Mouse (Mus musculus) cerebellum, postnatal 4 days (tissue): ENCODE measurements around the gene Ibtk.

Experiments
- DNase-seq, 2 experiments: peaks; one replicate each; pipeline ENCODE4 v3.0.0; 2022; ENCODE audit warnings: low spot score in 2 of 2, mixed read lengths in 1 of 2

The Ibtk gene

GRCm38 (mm10) chr9:85701981-85702380, 47.2 kb downstream of the Ibtk start:
- no peak for DNase-seq

GRCm38 (mm10) chr9:85695606-85696005, 53.5 kb downstream of the Ibtk start:
- no peak for DNase-seq

DNA sequence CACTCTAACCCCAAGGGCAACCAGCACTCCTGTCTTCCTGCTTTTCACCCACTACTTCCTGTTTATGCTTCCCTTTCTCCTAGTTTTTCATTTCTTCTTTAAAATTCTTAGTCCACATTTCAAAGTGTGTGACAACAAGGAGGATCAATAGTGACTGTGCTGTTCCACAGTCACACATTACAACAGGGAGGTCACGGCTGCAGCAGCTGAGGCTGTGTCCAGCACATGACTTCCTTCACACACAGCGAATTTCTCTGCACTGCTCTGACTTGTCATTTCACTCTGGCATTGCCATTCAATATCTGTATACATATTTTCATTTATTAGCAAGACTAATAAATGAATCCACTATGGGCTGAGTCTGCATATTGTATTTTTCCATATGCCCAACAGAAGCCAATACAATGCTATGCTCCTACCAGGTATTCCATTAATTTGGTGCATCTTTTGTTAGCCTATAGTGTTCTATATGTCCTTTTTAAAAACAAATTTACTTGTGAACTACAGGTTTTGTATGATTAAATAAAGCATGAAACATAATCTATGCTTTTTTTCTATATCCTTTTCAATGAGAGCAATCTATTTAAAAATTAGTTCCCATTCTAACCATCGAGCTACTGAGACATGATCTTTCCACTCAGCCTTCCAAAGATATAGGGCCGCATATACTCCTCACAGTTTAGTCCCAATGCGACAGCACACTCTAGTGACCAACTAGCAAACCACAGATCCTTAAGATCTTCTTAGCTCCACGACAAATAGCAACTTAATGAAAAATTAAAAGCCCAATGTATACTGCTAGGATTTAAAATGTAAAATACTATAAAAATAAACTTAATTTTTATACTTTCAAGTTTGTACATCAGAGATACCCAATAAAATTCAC, 55.7 kb downstream of the Ibtk start:
- DNase-seq: no peak

DNA sequence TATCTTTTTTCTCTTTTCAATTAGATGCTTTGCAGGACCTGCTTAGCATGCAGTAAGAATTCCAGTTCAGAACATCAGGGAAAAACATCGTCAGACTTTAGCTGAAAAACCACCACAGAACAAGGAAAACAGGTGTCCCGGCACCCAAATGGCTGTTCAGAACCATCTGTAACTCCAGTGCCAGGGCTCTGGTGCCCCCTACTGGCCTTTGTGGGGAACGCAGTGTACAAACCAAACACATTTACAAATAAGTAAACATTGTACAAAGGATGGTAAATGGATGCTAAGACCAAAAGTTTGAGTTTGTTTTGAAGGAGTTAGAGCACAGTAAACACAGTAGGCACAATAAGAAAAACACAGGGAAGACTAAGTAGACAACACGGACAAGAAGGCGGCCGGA, 64.1 kb downstream of the Ibtk start:
- no peak for DNase-seq

- DNase-seq: no peak
These were observed 73.8 kb downstream of the Ibtk start for GRCm38 (mm10) chr9:85675131-85675905.

- no peak for DNase-seq
These were observed 75.1 kb downstream of the Ibtk start for GRCm38 (mm10) chr9:85673907-85674481.

GRCm38 (mm10) chr9:85671582-85672331, 77.4 kb downstream of the Ibtk start:
- DNase-seq: no peak

DNA sequence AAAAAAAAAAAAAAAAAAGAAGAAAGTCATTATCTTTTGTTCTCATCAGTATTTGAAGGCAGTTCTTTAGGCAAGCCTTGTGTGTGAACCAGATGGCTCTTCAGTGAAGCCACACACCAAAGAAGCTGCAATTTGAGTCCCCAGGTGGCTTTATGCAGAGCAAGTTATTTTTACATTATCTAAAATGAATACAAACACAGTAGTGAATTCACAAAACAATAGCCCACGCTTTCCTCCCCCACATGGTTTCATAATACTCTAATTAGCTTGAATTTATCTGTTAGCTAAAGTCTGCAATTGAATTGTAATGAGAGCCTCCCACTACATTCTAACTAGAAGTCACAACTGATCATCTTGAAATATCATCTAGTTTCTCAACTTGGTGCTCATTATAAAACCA, 84.8 kb downstream of the Ibtk start:
- DNase-seq: no peak

DNA sequence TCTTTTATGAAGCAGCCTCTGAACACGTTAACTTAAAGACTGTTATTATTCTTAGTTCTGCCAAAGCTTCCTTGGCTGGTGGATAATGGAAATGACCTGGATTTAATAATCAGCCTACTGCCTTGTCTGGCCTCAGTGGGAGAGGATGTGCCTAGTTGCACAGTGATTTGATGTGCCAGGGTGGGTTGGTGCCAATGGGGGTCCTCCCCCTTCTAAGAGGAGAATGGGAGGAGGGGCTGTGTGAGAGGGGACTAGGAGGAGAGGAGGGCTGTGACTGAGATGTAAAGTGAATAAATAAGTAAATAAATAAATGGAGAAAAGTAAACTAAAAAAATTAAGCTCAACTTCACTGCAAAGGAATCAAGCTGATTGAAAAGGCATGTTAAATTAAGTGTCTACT, 85.3 kb downstream of the Ibtk start:
- DNase-seq: no peak

DNA sequence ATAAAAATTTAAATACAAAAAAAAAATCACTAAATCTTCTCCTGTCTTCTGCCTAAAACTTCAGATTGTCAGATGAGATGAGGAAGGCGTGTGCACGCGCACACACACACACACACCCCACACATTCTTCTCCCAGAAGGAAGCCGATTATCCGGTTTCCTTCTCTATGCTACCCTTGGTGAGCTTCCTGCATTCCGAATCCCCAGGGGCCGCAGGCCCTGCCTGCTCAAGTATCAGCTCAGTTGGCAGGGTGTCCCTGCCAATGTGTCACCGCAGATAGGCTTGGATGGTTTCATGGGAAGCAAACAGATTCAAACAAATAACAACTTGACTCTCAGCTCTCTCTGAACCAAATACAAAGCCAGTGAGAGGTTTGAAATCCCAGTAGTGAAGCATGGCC, 86.0 kb downstream of the Ibtk start:
- DNase-seq: no peak

DNA sequence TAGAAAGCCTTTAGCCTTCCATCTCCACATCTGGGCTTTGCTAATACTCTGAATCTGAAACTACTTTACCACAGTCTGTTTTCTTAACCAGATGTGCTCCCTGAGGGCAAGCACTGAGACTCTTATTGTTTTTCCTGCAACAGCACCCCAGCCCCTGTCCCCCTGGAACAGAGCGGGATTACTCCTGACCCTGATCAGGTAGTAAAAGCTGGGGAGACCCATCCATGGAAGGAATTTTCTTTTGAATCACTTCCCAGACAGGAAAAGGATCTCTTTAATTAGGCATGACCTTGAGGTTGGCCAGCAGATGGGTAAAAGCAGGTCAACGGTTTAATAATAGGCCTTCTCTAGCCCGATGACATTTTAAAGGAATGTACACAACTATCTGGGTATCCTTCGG, 95.7 kb downstream of the Ibtk start:
- no peak for DNase-seq

DNA sequence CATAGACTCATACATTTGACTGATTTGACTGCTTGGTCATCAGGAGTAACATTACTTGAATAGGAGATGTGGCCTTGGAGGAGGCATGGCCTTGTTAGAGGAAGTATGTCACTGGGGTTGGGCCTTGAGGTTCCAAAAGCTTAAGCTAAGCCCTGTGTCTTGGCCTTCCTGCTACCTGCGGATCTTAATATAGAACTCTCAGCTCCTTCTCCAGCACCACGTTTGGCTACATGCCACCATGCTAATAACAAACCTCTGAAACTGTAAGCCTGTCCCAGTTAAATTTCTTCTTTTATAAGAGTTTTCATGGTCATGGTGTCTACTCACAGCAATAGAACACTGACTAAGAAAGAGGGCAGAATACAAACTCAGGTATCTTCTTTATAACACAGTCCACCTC, 110.9 kb downstream of the Ibtk start:
- no peak for DNase-seq
